Mouse (Mus musculus): ENCODE measurements at regions not wholly inside any gene's neighbourhood (a gene's known extent, or its start where the extent isn't known, plus 50 kb on each side); places are given as distances from the start of the nearest gene placed in this dataset.

DNA sequence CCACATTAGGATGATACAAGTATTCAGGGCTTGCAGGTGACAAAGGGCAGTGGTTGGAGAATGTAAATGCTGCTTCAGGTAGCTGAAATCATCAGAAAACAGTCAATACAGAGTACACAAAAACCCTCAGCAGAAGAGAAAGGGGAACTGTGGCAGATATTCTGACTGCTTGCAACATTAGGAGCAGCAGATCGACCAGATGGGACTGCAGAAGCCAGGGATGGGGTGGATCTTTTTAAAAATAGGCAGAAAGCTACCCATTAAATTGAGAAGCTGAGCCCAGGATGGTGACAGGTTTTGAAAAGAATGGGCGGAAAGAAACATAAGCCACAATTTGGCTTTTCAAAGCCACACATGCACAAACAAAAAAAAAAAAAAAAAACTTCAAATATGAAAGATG is 229.5 kb upstream of the Cadm2 start:
- TF ChIP-seq UBTF (IDR thresholded peaks at IDR 0.05; ENCODE audit: low read depth, low read length) (no peak), ZNF384 (IDR thresholded peaks at IDR 0.05; ENCODE audit: low read depth, low read length) (no peak), NELFE (IDR thresholded peaks at IDR 0.05; ENCODE audit: low read depth, low read length) (no peak), USF1 (IDR thresholded peaks at IDR 0.05; ENCODE audit: low read depth, low read length) (no peak), POLR2A (IDR thresholded peaks at IDR 0.05; ENCODE audit: low read depth, low read length) (no peak), ZC3H11A (IDR thresholded peaks at IDR 0.05; ENCODE audit: low read depth, low read length) (no peak), CTCF (conservative IDR thresholded peaks at IDR 0.05 in 1 of 2, IDR thresholded peaks at IDR 0.05 in 1 of 2; ENCODE audit: low read depth in 2 of 2, low read length in 2 of 2) (no peak), IRF4 (IDR thresholded peaks at IDR 0.05; ENCODE audit: low read depth, low read length) (no peak), RAD21 (IDR thresholded peaks at IDR 0.05; ENCODE audit: low read depth, low read length) (no peak), RCOR1 (conservative IDR thresholded peaks at IDR 0.05; ENCODE audit: low read depth, low read length) (no peak), GABPA (IDR thresholded peaks at IDR 0.05; ENCODE audit: insufficient replicate concordance, low read depth, low read length) (no peak), NRF1 (IDR thresholded peaks at IDR 0.05; ENCODE audit: low read depth, low read length) (no peak), E2F4 (IDR thresholded peaks at IDR 0.05; ENCODE audit: insufficient replicate concordance, low read depth, low read length) (no peak), MXI1 (IDR thresholded peaks at IDR 0.05; ENCODE audit: low read depth, low read length) (no peak)
